Mouse (Mus musculus) cerebellum, adult 18-20 months (tissue): ENCODE measurements around the gene Calml4.
"Not testable (repeated sequence)": the region's sequence is repeated elsewhere in the genome, so short reads cannot be mapped to it uniquely, and the experiment has no call there.

ENCODE experiments used
- DNase-seq, 2 experiments: peaks; one replicate each; pipeline ENCODE4 v3.0.0; 2021

Gene Calml4

DNA sequence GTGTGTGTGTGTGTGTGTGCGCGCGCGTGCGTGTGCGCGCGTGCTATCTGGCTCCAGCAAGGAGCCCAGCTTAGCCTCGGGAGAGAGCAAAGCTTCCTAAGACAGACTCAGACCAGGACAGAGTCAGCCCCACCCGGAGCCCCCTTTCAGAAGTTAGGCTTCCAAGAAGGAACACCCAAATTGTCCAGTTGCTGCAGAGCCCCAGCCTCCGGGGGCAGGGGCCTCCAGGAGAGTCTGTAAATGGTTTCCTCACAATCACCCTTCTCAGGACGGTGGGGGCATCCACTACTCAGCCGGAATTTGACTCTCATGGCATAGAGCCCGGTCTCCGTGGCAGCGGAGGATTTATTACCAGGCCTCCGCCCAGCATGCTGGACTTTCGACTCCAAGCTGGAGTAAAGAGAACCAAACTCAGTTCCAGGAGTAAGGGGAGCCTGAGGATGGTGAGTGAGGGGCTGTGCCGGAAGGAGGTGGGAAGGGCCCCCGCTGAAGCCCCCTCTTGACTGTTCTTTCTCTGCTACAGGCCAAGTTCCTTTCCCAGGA lies at the start of gene Calml4:
Gene Calml4, plus strand, starts transcription at position 362 of the 543 bp plus-strand sequence.
- DNase-seq, result no peak

GRCm38 (mm10) chr9:62810095-62810494 lies 47.8 kb upstream of the Calml4 start:
- DNase-seq, result no peak

DNA sequence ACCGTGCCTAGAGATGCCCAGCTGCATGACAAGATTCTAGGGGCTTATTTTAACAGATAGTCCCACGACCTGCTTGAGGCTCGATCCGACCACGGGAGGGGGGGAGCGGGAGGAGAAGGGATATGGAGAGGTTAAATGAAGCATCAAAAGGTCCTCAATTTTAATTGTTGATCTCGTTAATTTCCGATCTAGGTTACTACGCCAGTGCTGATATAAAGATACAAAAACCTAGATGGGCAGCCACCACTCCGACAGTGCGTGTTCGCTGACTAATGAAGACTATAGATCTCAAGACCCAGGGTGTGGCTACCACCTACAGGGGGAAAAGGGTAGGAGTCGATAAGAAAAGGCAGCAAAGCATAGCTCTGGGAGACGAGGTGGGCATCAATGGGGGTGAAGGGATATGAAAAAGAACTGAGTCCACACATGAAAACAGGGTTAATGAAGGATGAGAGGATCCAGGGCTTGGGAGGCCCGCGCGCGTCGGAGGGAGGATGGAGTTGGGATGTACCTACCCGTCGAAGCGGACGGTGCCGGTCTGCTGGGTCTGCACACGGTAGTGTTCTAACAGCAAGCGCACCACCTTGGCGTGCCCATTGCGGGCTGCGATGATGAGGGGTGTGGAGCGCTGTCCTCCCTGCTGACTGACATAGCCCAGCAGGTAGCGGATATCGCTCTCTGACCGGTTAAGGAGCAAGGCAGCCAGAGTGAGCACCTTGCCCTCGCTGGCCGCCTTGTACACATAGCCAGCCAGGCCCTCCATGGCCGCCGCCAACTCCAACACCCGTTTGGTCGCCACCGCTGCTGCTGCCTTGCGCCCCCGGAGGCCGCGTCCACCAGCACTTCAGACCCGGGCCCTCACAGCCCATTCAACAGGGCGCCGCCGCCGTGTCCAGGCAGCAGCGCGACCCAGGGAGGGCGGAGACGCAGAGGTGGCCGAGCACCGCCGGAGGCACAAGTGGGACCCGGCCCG lies 47.1 kb upstream of the Calml4 start:
- DNase-seq, result peak in 1 of 2 experiments; percentile 32

DNA sequence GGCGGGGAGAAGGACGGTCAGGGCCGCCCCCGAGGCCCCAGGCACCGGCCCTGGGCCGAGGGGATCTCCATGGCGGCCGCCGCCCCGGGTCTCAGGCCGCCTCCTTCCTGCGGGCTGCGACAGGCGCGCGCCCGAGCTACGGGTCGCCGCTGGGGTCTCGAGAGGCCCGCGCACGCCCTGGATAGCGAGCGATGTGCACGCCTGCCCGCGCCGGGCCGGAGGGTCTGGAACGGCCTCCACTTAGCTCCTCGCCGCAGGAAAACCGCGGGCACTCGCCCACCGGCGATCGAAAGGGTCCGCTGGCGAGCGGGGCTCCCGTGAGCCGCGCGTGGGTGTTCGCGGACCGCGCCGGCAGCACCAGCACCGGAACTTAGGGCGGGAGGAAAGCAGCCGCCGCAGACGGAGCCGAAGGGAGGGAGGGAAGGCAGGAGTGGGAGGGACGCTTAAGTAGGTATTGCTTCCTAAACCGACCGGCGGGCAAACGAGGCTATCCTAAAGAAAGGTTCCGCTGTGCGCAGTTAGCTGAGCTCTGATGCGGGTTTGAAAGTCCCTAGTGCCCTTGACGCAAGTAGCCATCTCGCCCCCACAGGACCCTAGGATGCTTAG lies 46.3 kb upstream of the Calml4 start, which contains the start of gene Fem1b:
Gene Fem1b, minus strand, starts transcription at position 419 of the 606 bp plus-strand sequence.
- peak; percentile 91 to 94 for DNase-seq

- DNase-seq, result peak in 1 of 2 experiments; percentile 28
These were observed 45.4 kb upstream of the Calml4 start for GRCm38 (mm10) chr9:62812216-62813049.

DNA sequence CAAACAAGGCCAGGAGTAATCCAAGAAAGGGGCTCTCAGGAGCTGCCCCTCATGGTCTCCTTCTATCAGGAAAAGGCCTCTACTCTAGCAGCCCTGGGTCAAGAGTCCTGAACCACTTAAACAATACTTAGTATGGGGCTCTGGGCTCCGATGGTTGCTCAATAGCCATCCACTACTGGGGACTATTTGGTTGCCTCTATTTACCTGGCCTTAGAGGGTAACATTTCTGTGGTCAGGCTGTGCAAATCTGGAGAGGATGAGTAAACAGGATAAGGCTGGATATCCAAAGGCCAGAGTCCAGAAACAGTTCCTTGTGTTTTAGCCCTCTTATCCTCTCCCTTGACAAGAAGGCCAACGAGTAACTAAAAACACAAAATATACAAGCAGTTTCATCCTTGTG lies 43.1 kb upstream of the Calml4 start:
- no peak for DNase-seq

- no peak for DNase-seq
These were observed 41.4 kb upstream of the Calml4 start for GRCm38 (mm10) chr9:62816323-62817098.

- DNase-seq, result no peak
These were observed 40.7 kb upstream of the Calml4 start for GRCm38 (mm10) chr9:62817099-62817571.

DNA sequence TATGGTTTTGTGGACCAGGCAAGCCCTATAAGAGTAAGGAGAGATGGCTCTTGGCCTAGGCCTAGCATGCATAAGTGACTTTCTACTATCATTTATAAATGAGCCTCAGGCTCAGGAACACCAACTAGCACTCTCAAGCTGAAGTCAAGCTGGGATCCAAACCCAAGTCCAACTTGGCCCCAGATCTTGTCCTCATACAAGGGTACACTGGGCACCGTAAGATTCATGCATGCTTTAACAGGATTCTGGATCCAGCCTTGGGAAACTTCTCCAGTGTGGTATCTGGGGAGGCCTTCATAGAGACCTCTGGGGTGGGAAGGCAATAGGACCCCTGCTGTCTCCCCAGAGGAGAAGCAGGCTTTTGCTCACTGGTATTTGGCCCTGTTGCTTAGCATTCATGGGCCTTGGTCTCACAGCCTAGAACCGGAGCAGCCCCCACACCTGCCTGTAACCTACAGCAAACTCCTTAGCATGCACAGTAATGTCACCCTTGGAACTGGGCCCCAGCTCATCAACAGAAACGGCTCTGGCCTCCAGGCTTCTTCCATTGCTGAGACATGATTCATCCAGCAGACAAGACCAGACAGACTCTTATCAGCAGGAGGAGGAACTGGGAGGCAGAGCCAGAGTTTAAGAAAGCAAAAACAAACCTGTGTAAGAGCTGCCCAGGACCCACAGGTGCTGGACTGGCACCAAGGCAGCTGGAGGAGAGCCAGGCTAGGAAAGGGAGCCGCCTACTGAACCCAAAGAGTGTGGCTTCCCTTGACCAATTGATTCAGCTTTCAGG lies 39.9 kb upstream of the Calml4 start:
- no peak for DNase-seq

GRCm38 (mm10) chr9:62819494-62819893 lies 38.4 kb upstream of the Calml4 start:
- no peak for DNase-seq

DNA sequence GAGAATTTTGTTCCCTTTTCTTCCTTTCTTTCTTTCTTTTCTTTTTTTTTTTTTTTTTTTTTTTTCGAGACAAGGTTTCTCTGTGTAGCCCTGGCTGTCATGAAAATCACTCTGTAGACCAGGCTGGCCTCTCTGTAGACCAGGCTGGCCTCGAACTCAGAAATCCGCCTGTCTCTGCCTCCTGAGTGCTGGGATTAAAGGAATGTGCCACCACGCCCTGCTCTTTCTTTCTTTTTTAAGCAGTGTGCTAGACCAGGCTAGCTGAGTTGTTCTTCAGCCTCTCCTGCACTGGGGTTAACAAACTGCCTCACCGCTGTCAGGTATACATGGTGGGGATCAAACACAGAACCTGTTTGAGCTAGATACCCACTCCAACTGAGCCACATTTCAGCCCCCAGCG lies 38.0 kb upstream of the Calml4 start:
- DNase-seq, result not testable (repeated sequence)

DNA sequence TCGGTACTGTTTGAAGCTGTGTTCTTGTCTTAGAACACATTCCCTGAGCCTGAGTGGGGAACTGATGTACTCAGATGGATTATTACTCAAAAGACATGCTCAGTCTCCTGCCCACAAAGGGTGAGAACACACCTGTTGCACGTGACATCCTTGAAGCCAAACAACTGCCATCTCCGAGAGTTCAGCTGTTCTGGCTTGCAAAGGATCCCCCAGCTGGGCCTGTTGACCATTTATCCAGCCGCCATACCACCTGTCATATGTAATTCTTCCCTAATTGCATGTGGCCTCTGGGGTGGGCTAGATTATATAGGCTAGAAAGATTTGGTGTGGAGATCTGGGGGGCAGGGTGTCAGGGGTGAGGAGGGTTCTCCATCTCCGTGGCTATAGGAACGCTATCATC lies 37.1 kb upstream of the Calml4 start:
- no peak for DNase-seq

DNA sequence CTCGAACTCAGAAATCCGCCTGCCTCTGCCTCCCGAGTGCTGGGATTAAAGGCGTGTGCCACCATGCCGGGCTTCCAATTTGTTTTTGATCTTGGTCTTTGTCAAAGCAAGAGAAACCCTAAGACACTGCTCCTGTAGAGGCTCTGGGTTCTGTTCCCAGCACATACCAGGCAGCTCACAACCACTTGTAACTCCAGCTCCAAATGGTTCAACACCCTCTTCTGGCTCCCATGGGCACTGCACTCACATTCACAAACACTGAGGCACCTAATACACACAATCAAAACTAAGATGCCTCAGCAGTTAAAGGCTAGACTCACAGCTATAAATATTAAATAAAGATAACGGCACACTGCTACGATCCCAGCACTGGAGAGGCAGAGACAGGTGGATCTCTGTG lies 36.1 kb upstream of the Calml4 start:
- DNase-seq, result no peak

GRCm38 (mm10) chr9:62825791-62826393 lies 32.0 kb upstream of the Calml4 start:
- no peak for DNase-seq

- DNase-seq, result no peak
These were observed 31.4 kb upstream of the Calml4 start for GRCm38 (mm10) chr9:62826456-62826855.

GRCm38 (mm10) chr9:62827939-62828652 lies 29.8 kb upstream of the Calml4 start:
- peak; percentile 39 to 47 for DNase-seq

DNA sequence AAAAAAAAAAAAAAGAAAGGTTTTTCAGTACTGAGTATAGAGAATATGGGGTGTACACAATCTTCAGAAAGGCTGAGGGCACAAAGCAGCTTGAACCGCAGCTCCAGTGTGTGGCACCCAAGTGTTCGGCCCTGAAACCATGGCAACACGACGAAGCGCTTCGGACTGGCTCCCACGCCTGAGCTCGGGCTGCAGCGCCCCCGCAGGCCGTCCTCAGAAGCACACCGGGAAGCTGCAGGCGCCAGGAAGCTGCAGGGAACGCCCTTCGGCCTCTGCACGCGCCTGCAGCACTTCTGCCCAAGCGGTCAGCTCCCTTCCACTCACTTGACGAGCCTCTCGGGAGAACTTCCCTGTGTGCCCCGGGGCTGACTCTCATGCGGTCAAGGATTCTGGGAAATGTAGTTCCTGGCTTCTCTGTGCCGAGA lies 29.2 kb upstream of the Calml4 start:
- peak; percentile 95 to 96 for DNase-seq

- no peak for DNase-seq
These were observed 28.0 kb upstream of the Calml4 start for GRCm38 (mm10) chr9:62829877-62830276.

DNA sequence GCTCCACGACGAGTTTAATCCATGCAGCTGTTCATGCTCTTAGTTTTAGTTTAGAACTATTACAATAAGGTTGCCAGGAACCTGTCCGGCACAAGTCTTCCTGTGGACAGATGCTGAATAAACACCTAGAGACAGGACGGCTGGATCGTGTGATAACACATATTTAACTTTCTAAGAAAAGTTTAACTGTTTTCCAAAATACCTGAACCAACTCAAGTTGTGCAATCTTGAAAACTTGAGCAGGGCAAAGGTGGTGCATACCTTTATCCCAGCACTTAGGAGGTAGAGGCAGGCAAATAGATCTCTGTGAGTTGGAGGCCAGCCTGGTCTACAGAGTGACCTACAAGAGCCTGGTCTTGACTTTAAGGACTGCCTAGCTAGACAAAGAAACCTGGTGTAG lies 23.0 kb upstream of the Calml4 start:
- no peak for DNase-seq
